Mouse (Mus musculus) kidney, adult 2 months (tissue): ENCODE results near the gene Slc5a8. TPM values are rescaled to one million over a fixed set of nuclear protein-coding genes. Genes with fewer than 3 reads are reported as not detected.
A peak's percentile ranks its signal among the peaks of the same experiment; 100 is the strongest.

Experiments used
- DNase-seq: peaks from one replicate; pipeline ENCODE4 v3.0.0; 2021
- H3K27ac ChIP-seq: fragments of 200-500 bp; 2 replicates; pipeline ENCODE4 v1.5.1; 2012; ENCODE audit warnings: low read depth, low read length, control low read depth, inconsistent platforms; ENCODE audit not compliant: insufficient read depth
- H3K27me3 ChIP-seq: fragments of 200-500 bp; replicated peaks from 2 replicates; pipeline ENCODE4 v1.6.1; 2012; ENCODE audit warnings: mild to moderate bottlenecking, moderate library complexity, low read length, inconsistent platforms; ENCODE audit not compliant: control insufficient read depth, insufficient read depth
- H3K36me3 ChIP-seq: fragments of 200-500 bp; 2 replicates; pipeline ENCODE4 v1.6.1; 2012; ENCODE audit warnings: mild to moderate bottlenecking, moderate library complexity, low read length, inconsistent platforms; ENCODE audit not compliant: control insufficient read depth, insufficient read depth
- H3K4me1 ChIP-seq: fragments of 200-500 bp; 2 replicates; pipeline ENCODE4 v1.6.1; 2011; ENCODE audit warnings: low read length; ENCODE audit not compliant: control insufficient read depth, insufficient read depth
- H3K4me3 ChIP-seq: fragments of 200-500 bp; 2 replicates; pipeline ENCODE4 v1.5.1; 2011; ENCODE audit warnings: mild to moderate bottlenecking, low read depth, low read length, control low read depth; ENCODE audit not compliant: insufficient read depth
- CTCF ChIP-seq: fragments of 200-500 bp; conservative IDR thresholded peaks from 2 replicates; pipeline ENCODE4 v1.5.1; 2011; ENCODE audit warnings: low read depth, mild to moderate bottlenecking, control low read depth, low read length, moderate library complexity, mixed read lengths; ENCODE audit not compliant: insufficient read depth, insufficient read length
- POLR2A ChIP-seq: fragments of 200-500 bp; IDR thresholded peaks from one replicate; pipeline ENCODE4 v1.6.1; 2011; ENCODE audit warnings: low read depth, low read length, control low read depth
- WGBS: fragments of 180-500 bp; shearing (Covaris S2); methylation state at CpG from one replicate; pipeline ENCODE4 v1.1.7; 2018; 5-methylcytosine and 5-hydroxymethylcytosine counted together
- polyA plus RNA-seq: library from polyadenylated mRNA; depleted of rRNA; stranded (reverse); fragments of >200 nt; gene quantifications from 2 replicates; pipeline ENCODE4 v1.2.3, GENCODE M21; 2012; rRNA removed

Slc5a8 gene
- polyA plus RNA-seq = 25.3 and 25.5 TPM in 2 replicates

- DNase-seq = peak; percentile 92
- 3% methylated on average over 31 of the region's 31 CpGs for WGBS
These were observed at the start of gene Slc5a8 for GRCm38 (mm10) chr10:88885632-88886090. Gene Slc5a8 (plus strand): TSS chr10:88885992.

GRCm38 (mm10) chr10:88848876-88849476 lies 36.8 kb upstream of the Slc5a8 start:
- Histone ChIP-seq H3K27ac (no peak overlapping the region; the same call in 1 of the 2 replicates), H3K27me3 (no peaks in the 10 kb centered on the region)
- DNase-seq = peak; percentile 79

More at GRCm38 (mm10) chr10:88885632-88886090, at the start of gene Slc5a8:
- no peak for TF ChIP-seq CTCF
- peak; percentile 31 for TF ChIP-seq POLR2A
- Histone ChIP-seq H3K4me3 (peak within 1 kb of the TSS; percentile 63), H3K27me3 (no peaks in the 10 kb centered on the region), H3K4me1 (no peaks in the 10 kb centered on the region; the same call in 1 of the 2 replicates), H3K27ac (peak within 1 kb of the TSS; percentile 65), H3K36me3 (no peaks in the 10 kb centered on the region)

DNA sequence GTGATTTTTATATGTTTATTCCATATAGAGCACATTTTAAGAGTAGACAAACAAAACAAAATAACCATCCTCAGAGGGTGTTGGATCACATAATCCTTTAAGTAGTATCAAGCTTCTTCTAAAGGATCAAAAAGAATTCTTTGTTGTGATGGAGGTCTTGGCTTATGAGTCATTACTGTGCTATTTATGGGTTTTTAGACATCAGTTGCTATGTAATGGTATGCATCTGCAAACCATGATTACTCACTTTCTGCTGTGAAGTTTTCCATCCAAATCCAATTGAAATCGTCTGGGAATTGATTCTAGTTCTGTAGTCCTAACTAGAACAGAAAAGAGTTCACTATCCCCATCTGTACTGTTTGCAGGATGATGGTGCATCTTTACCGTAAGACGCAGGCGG lies 35.8 kb upstream of the Slc5a8 start:
- Histone ChIP-seq H3K36me3 (no peaks in the 10 kb centered on the region), H3K27ac (no peak overlapping the region), H3K4me1 (peaks cover 5% of the 10 kb centered on the region; the same call in 1 of the 2 replicates), H3K4me3 (no peak overlapping the region), H3K27me3 (no peaks in the 10 kb centered on the region)
- WGBS = 85% methylated on average over 4 of the region's 4 CpGs
- TF ChIP-seq CTCF (no peak), POLR2A (no peak)
- DNase-seq = no peak

More at GRCm38 (mm10) chr10:88848876-88849476, 36.8 kb upstream of the Slc5a8 start:
- no peak for TF ChIP-seq CTCF
- TF ChIP-seq POLR2A = no peak
- Histone ChIP-seq H3K36me3 (no peaks in the 10 kb centered on the region), H3K4me1 (peaks cover 5% of the 10 kb centered on the region; the same call in 1 of the 2 replicates), H3K4me3 (no peak overlapping the region)
- WGBS = 25% methylated on average over 7 of the region's 7 CpGs

GRCm38 (mm10) chr10:88853326-88853725 lies 32.5 kb upstream of the Slc5a8 start:
- peak overlapping the region; percentile 81 for H3K27ac ChIP-seq
- H3K4me1 ChIP-seq = peaks cover 5% of the 10 kb centered on the region; the same call in 1 of the 2 replicates
- no peak for TF ChIP-seq POLR2A
- no peak for TF ChIP-seq CTCF
- H3K27me3 ChIP-seq = no peaks in the 10 kb centered on the region
- WGBS = 67% methylated on average over 7 of the region's 7 CpGs
- H3K36me3 ChIP-seq = no peaks in the 10 kb centered on the region
- peak; percentile 88 for DNase-seq
- no peak overlapping the region for H3K4me3 ChIP-seq

DNA sequence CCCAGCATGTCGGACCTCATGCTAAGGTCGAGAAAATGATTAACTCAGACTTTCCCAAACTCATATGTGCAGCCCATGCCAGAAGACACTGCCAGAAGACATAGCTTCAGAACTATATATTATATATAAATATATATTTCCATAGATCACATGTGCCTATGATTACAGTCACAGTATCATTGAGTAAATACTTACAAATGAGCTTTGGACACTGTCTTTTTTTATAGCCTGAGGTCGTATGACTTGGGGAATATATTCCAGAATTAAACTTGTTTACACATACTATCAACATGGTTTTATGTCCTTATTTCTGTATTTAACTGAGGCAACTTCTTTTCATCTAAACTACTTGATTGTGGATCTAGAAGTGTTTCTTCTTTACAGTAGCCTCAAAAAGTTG lies 24.9 kb upstream of the Slc5a8 start:
- WGBS = 62% methylated on average over 3 of the region's 3 CpGs
- H3K36me3 ChIP-seq = no peaks in the 10 kb centered on the region
- peaks cover 4% of the 10 kb centered on the region; the same call in 1 of the 2 replicates for H3K4me1 ChIP-seq
- H3K27ac ChIP-seq = no peak overlapping the region
- H3K27me3 ChIP-seq = no peaks in the 10 kb centered on the region
- no peak overlapping the region for H3K4me3 ChIP-seq
- no peak for DNase-seq
- TF ChIP-seq POLR2A (no peak), CTCF (no peak)

- Histone ChIP-seq H3K36me3 (no peaks in the 10 kb centered on the region), H3K4me3 (no peak overlapping the region), H3K27ac (no peak overlapping the region), H3K27me3 (no peaks in the 10 kb centered on the region), H3K4me1 (peaks cover 7% of the 10 kb centered on the region; the same call in 1 of the 2 replicates)
- DNase-seq = no peak
- no peak for TF ChIP-seq POLR2A
- no peak for TF ChIP-seq CTCF
These were observed 24.4 kb upstream of the Slc5a8 start for GRCm38 (mm10) chr10:88861416-88861815.

DNA sequence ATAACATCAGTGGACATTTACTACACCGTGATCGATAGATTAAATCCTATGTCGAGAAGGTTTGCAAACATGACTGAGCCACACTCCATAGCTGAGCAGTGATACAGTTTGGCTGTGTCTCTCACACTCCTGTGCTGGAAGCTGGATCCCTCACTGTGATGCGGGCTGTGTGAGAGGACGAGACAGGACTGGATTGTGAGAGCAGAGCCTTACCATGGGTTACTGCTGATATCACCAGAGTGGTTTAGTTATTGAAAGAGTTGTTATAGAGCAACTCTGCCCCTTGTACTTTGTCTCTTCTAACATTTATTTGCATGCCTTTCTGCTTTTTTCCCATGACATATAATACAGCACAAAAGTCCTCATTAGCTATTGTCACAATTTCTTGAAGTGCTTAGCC lies 23.5 kb upstream of the Slc5a8 start:
- WGBS = 53% methylated on average over 5 of the region's 5 CpGs
- Histone ChIP-seq H3K4me1 (peaks cover 7% of the 10 kb centered on the region; the same call in 1 of the 2 replicates), H3K27ac (no peak overlapping the region), H3K27me3 (no peaks in the 10 kb centered on the region), H3K4me3 (no peak overlapping the region), H3K36me3 (no peaks in the 10 kb centered on the region)
- DNase-seq = peak; percentile 22
- TF ChIP-seq CTCF = no peak
- no peak for TF ChIP-seq POLR2A
